Mouse (Mus musculus) spleen, adult 2 months (tissue): ENCODE data around the gene Casc1. TPM values are rescaled to one million over a fixed set of nuclear protein-coding genes. Genes with fewer than 3 reads are reported as not detected.
A peak's percentile ranks its signal among the peaks of the same experiment; 100 is the strongest.

Experiments
- DNase-seq, 2 experiments: peaks; one replicate each; pipeline versions ENCODE4 v3.0.0 to v3.0.0-alpha.2; 2012 to 2021; ENCODE audit warnings: low spot score in 2 of 2, low read depth in 1 of 2
- H3K27ac ChIP-seq: fragments of 200-500 bp; 2 replicates; pipeline ENCODE4 v1.5.1; 2012; ENCODE audit warnings: low read length, inconsistent platforms; ENCODE audit not compliant: insufficient read depth
- H3K27me3 ChIP-seq: fragments of 200-500 bp; 2 replicates; pipeline ENCODE4 v1.6.1; 2012; ENCODE audit warnings: mild to moderate bottlenecking, moderate library complexity, low read length, inconsistent platforms; ENCODE audit not compliant: control insufficient read depth, insufficient read depth
- H3K36me3 ChIP-seq: fragments of 200-500 bp; 2 replicates; pipeline ENCODE4 v1.6.1; 2012; ENCODE audit warnings: mild to moderate bottlenecking, low read length, inconsistent platforms; ENCODE audit not compliant: control insufficient read depth, insufficient read depth
- H3K4me1 ChIP-seq: fragments of 200-500 bp; 2 replicates; pipeline ENCODE4 v1.6.1; 2011; ENCODE audit warnings: inconsistent platforms; ENCODE audit not compliant: control insufficient read depth, insufficient read depth, insufficient read length
- H3K4me3 ChIP-seq: fragments of 200-500 bp; 2 replicates; pipeline ENCODE4 v1.5.1; 2011; ENCODE audit warnings: mild to moderate bottlenecking, inconsistent platforms; ENCODE audit not compliant: insufficient read depth, insufficient read length; ENCODE audit errors: extremely low read depth
- CTCF ChIP-seq: fragments of 200-500 bp; IDR thresholded peaks from 2 replicates; pipeline ENCODE4 v1.5.1; 2011; ENCODE audit warnings: mild to moderate bottlenecking, inconsistent platforms; ENCODE audit not compliant: insufficient read depth, insufficient read length, insufficient replicate concordance; ENCODE audit errors: extremely low read depth
- POLR2A ChIP-seq: fragments of 200-500 bp; IDR thresholded peaks from 2 replicates; pipeline ENCODE4 v1.6.1; 2011; ENCODE audit warnings: low read depth, low read length, inconsistent platforms
- WGBS: fragments of 180-500 bp; shearing (Covaris S2); methylation state at CpG from one replicate; pipeline ENCODE4 v1.1.7; 2018; 5-methylcytosine and 5-hydroxymethylcytosine counted together
- polyA plus RNA-seq: library from polyadenylated mRNA; depleted of rRNA; stranded (reverse); fragments of >200 nt; gene quantifications from 2 replicates; pipeline ENCODE4 v1.2.3, GENCODE M21; 2012

Casc1 gene
- polyA plus RNA-seq, 1 experiment, result 0.09 TPM

GRCm38 (mm10) chr6:145205142-145205541, 5.7 kb downstream of the Casc1 start:
- TF ChIP-seq CTCF (no peak), POLR2A (no peak)
- H3K27me3 ChIP-seq, result no peaks in the 10 kb centered on the region
- no peaks in the 10 kb centered on the region for H3K36me3 ChIP-seq
- DNase-seq, result no peak
- H3K27ac ChIP-seq, result no peak overlapping the region
- 92% methylated on average over 10 of the region's 10 CpGs for WGBS
- no peaks in the 10 kb centered on the region for H3K4me1 ChIP-seq
- no peak overlapping the region for H3K4me3 ChIP-seq

GRCm38 (mm10) chr6:145204440-145204839, 6.4 kb downstream of the Casc1 start:
- TF ChIP-seq CTCF, result no peak
- TF ChIP-seq POLR2A, result no peak
- 87% methylated on average over 6 of the region's 6 CpGs for WGBS
- Histone ChIP-seq H3K36me3 (no peaks in the 10 kb centered on the region), H3K4me1 (no peaks in the 10 kb centered on the region), H3K4me3 (no peak overlapping the region), H3K27me3 (no peaks in the 10 kb centered on the region), H3K27ac (no peak overlapping the region)
- DNase-seq, result no peak

GRCm38 (mm10) chr6:145202432-145203125, 8.2 kb downstream of the Casc1 start:
- DNase-seq, result no peak
- Histone ChIP-seq H3K4me3 (no peak overlapping the region), H3K27me3 (no peaks in the 10 kb centered on the region), H3K4me1 (no peaks in the 10 kb centered on the region), H3K36me3 (no peaks in the 10 kb centered on the region), H3K27ac (no peak overlapping the region)
- WGBS, result 75% methylated on average over 13 of the region's 13 CpGs
- TF ChIP-seq CTCF (no peak), POLR2A (no peak)

- DNase-seq, result no peak
- WGBS, result 90% methylated on average over 8 of the region's 8 CpGs
- no peak overlapping the region for H3K27ac ChIP-seq
- H3K27me3 ChIP-seq, result no peaks in the 10 kb centered on the region
- no peaks in the 10 kb centered on the region; the same call in 1 of the 2 replicates for H3K4me1 ChIP-seq
- TF ChIP-seq CTCF, result no peak
- TF ChIP-seq POLR2A, result no peak
- H3K4me3 ChIP-seq, result no peak overlapping the region
- H3K36me3 ChIP-seq, result no peaks in the 10 kb centered on the region
These were observed 12.7 kb downstream of the Casc1 start for GRCm38 (mm10) chr6:145197949-145198686.

GRCm38 (mm10) chr6:145193446-145193845, 17.4 kb downstream of the Casc1 start:
- Histone ChIP-seq H3K27ac (peak overlapping the region; percentile 12; the same call in 1 of the 2 replicates), H3K27me3 (no peaks in the 10 kb centered on the region), H3K4me3 (no peak overlapping the region), H3K4me1 (no peaks in the 10 kb centered on the region; the same call in 1 of the 2 replicates), H3K36me3 (no peaks in the 10 kb centered on the region)
- no peak for TF ChIP-seq POLR2A
- no peak for TF ChIP-seq CTCF
- peak; percentile 24 to 35 for DNase-seq
- 24% methylated on average over 11 of the region's 11 CpGs for WGBS

- peak overlapping the region; percentile 12; the same call in 1 of the 2 replicates for H3K27ac ChIP-seq
- TF ChIP-seq POLR2A (no peak), CTCF (no peak)
- H3K36me3 ChIP-seq, result no peaks in the 10 kb centered on the region
- DNase-seq, result no peak
- H3K4me1 ChIP-seq, result no peaks in the 10 kb centered on the region; the same call in 1 of the 2 replicates
- 80% methylated on average over 3 of the region's 3 CpGs for WGBS
- no peak overlapping the region for H3K4me3 ChIP-seq
- no peaks in the 10 kb centered on the region for H3K27me3 ChIP-seq
These were observed 17.8 kb downstream of the Casc1 start for GRCm38 (mm10) chr6:145193038-145193437.
